Mouse (Mus musculus): ENCODE results near the gene Ifi204.
"Not testable (repeated sequence)": the region's sequence is repeated elsewhere in the genome, so short reads cannot be mapped to it uniquely, and the experiment has no call there.

The Ifi204 gene

GRCm38 (mm10) chr1:173766848-173767617, at the start of gene Ifi204:
TSS of gene Ifi204 (minus strand) at chr1:173766943.
- not testable (repeated sequence) for ATAC-seq (ENCODE audit: insufficient number of reproducible peaks, low FRiP score, low TSS enrichment)

GRCm38 (mm10) chr1:173809294-173809693, 42.6 kb upstream of the Ifi204 start:
- not testable (repeated sequence) for ATAC-seq (ENCODE audit: insufficient number of reproducible peaks, low FRiP score, low TSS enrichment)

- not testable (repeated sequence) for ATAC-seq (ENCODE audit: insufficient number of reproducible peaks, low FRiP score, low TSS enrichment)
These were observed 36.0 kb upstream of the Ifi204 start for GRCm38 (mm10) chr1:173802689-173803281.

- not testable (repeated sequence) for ATAC-seq (ENCODE audit: insufficient number of reproducible peaks, low FRiP score, low TSS enrichment)
These were observed 35.5 kb upstream of the Ifi204 start for GRCm38 (mm10) chr1:173802207-173802606.

GRCm38 (mm10) chr1:173801791-173802190, 35.0 kb upstream of the Ifi204 start:
- not testable (repeated sequence) for ATAC-seq (ENCODE audit: insufficient number of reproducible peaks, low FRiP score, low TSS enrichment)

- not testable (repeated sequence) for ATAC-seq (ENCODE audit: insufficient number of reproducible peaks, low FRiP score, low TSS enrichment)
These were observed 6.7 kb upstream of the Ifi204 start for GRCm38 (mm10) chr1:173773457-173773856.

- ATAC-seq (ENCODE audit: insufficient number of reproducible peaks, low FRiP score, low TSS enrichment) = not testable (repeated sequence)
These were observed 6.7 kb downstream of the Ifi204 start for GRCm38 (mm10) chr1:173760032-173760431.

GRCm38 (mm10) chr1:173742262-173742661, 24.5 kb downstream of the Ifi204 start:
- ATAC-seq (ENCODE audit: insufficient number of reproducible peaks, low FRiP score, low TSS enrichment) = no peak

- ATAC-seq (ENCODE audit: insufficient number of reproducible peaks, low FRiP score, low TSS enrichment) = no peak
These were observed 25.1 kb downstream of the Ifi204 start, which contains the start of gene Ifi207 for GRCm38 (mm10) chr1:173741656-173742055. TSS of gene Ifi207 (minus strand) at chr1:173741747.

GRCm38 (mm10) chr1:173740537-173740936, 26.2 kb downstream of the Ifi204 start:
- ATAC-seq (ENCODE audit: insufficient number of reproducible peaks, low FRiP score, low TSS enrichment) = no peak

GRCm38 (mm10) chr1:173736986-173737385, 29.8 kb downstream of the Ifi204 start:
- ATAC-seq (ENCODE audit: insufficient number of reproducible peaks, low FRiP score, low TSS enrichment) = no peak

- ATAC-seq (ENCODE audit: insufficient number of reproducible peaks, low FRiP score, low TSS enrichment) = not testable (repeated sequence)
These were observed 31.7 kb downstream of the Ifi204 start for GRCm38 (mm10) chr1:173735015-173735414.

- no peak for ATAC-seq (ENCODE audit: insufficient number of reproducible peaks, low FRiP score, low TSS enrichment)
These were observed 33.5 kb downstream of the Ifi204 start for GRCm38 (mm10) chr1:173733219-173733618.
